Mouse (Mus musculus) liver, postnatal 0 days (tissue): ENCODE measurements at regions not wholly inside any gene's neighbourhood (a gene's known extent, or its start where the extent isn't known, plus 50 kb on each side); places are given as distances from the start of the nearest gene placed in this dataset. TPM values are rescaled to one million over a fixed set of nuclear protein-coding genes. Genes with fewer than 3 reads are reported as not detected.

Experiments used
- ATAC-seq: fragments of 200-750 bp; cut with Nextera tagmentation; 2 replicates; pipeline ENCODE4 v1.8.0; 2017; ENCODE audit warnings: mild to moderate bottlenecking, moderate library complexity
- DNase-seq: peaks from one replicate; pipeline ENCODE4 v3.0.0-alpha.2; 2016
- H3K27ac ChIP-seq: fragments of 300-500 bp; sonication (generic); 2 replicates; pipeline ENCODE4 v1.5.1; 2014; ENCODE audit warnings: antibody characterized with exemption, moderate library complexity, mild to moderate bottlenecking, low read depth
- H3K27me3 ChIP-seq: fragments of 300-500 bp; sonication (generic); 2 replicates; pipeline ENCODE4 v1.6.1; 2014; ENCODE audit warnings: low read length, control low read depth, mixed read lengths; ENCODE audit not compliant: insufficient read depth
- H3K36me3 ChIP-seq: fragments of 300-500 bp; sonication (generic); replicated peaks from 2 replicates; pipeline ENCODE4 v1.6.1; 2014; ENCODE audit warnings: mild to moderate bottlenecking, control low read depth, low read length, moderate library complexity, mixed read lengths; ENCODE audit not compliant: insufficient read depth
- H3K4me1 ChIP-seq: fragments of 300-500 bp; sonication (generic); 2 replicates; pipeline ENCODE4 v1.6.1; 2014; ENCODE audit warnings: antibody characterized with exemption, mild to moderate bottlenecking, control low read depth; ENCODE audit not compliant: insufficient read depth
- H3K4me2 ChIP-seq: fragments of 300-500 bp; sonication (generic); 2 replicates; pipeline ENCODE4 v1.6.1; 2014; ENCODE audit warnings: low read depth, mild to moderate bottlenecking, low read length, moderate library complexity, mixed read lengths
- H3K4me3 ChIP-seq: fragments of 300-500 bp; sonication (generic); 2 replicates; pipeline ENCODE4 v1.5.1; 2014; ENCODE audit warnings: low read depth, low read length
- H3K9ac ChIP-seq: fragments of 300-500 bp; sonication (generic); replicated peaks from 2 replicates; pipeline ENCODE4 v1.6.1; 2014; ENCODE audit warnings: mild to moderate bottlenecking, moderate library complexity
- H3K9me3 ChIP-seq: fragments of 300-500 bp; sonication (generic); 2 replicates; pipeline ENCODE4 v1.6.1; 2016; ENCODE audit warnings: mild to moderate bottlenecking, control low read depth, low read length, mixed read lengths
- CTCF ChIP-seq: sonication (generic); IDR thresholded peaks from 2 replicates; pipeline ENCODE4 v1.5.1; 2016; ENCODE audit warnings: antibody characterized with exemption, low read depth
- EP300 ChIP-seq: IDR thresholded peaks from 2 replicates; pipeline ENCODE4 v1.6.1; 2016; ENCODE audit warnings: antibody characterized with exemption, low read depth, mild to moderate bottlenecking
- WGBS: fragments of 180-500 bp; shearing (Covaris S2); extraction: QIAGEN DNeasy Blood & Tissue Kit; methylation state at CpG from one replicate; pipeline ENCODE4 v1.1.7; 2014; ENCODE audit not compliant: insufficient replicate concordance; 5-methylcytosine and 5-hydroxymethylcytosine counted together
- microRNA-seq: library from miRNA; unstranded; fragments of <30 nt; microRNA quantifications from one replicate; pipeline ENCODE4, GENCODE M21; 2016

- H3K4me2 ChIP-seq, result no peak overlapping the region
- ATAC-seq (no peak), DNase-seq (no peak)
- H3K36me3 ChIP-seq, result no peaks in the 10 kb centered on the region
- no peaks in the 10 kb centered on the region for H3K27me3 ChIP-seq
- H3K9me3 ChIP-seq, result no peaks in the 10 kb centered on the region
- 57% methylated on average over 2 of the region's 2 CpGs for WGBS
- no peak overlapping the region for H3K27ac ChIP-seq
- no peak overlapping the region for H3K9ac ChIP-seq
- H3K4me3 ChIP-seq, result no peak overlapping the region
- H3K4me1 ChIP-seq, result no peaks in the 10 kb centered on the region
- no peak for TF ChIP-seq EP300
- TF ChIP-seq CTCF, result no peak
Observed at GRCm38 (mm10) chr10:46350196-46350595, 772.6 kb downstream of the Hace1 start.

- no peaks in the 10 kb centered on the region for H3K4me1 ChIP-seq
- no peak for ATAC-seq
- 59% methylated on average over 1 of the region's 1 CpGs for WGBS
Observed at GRCm38 (mm10) chr10:46356775-46357174, 779.1 kb downstream of the Hace1 start.

GRCm38 (mm10) chr10:46373715-46374475 is 796.3 kb downstream of the Hace1 start:
- no peak for ATAC-seq
- H3K4me1 ChIP-seq, result no peaks in the 10 kb centered on the region
- WGBS, result 82% methylated on average over 7 of the region's 7 CpGs

More at GRCm38 (mm10) chr10:46356775-46357174, 779.1 kb downstream of the Hace1 start:
- H3K36me3 ChIP-seq, result no peaks in the 10 kb centered on the region
- H3K27me3 ChIP-seq, result no peaks in the 10 kb centered on the region
- H3K4me2 ChIP-seq, result no peak overlapping the region
- H3K9ac ChIP-seq, result no peak overlapping the region
- DNase-seq, result no peak
- no peak overlapping the region for H3K27ac ChIP-seq
- no peak for TF ChIP-seq EP300
- no peak for TF ChIP-seq CTCF
- no peak overlapping the region for H3K4me3 ChIP-seq
- no peaks in the 10 kb centered on the region for H3K9me3 ChIP-seq

GRCm38 (mm10) chr10:46374646-46375045 is 797.0 kb downstream of the Hace1 start:
- no peak overlapping the region for H3K4me3 ChIP-seq
- no peak overlapping the region for H3K4me2 ChIP-seq
- no peaks in the 10 kb centered on the region for H3K9me3 ChIP-seq
- ATAC-seq (no peak), DNase-seq (no peak)
- H3K4me1 ChIP-seq, result no peaks in the 10 kb centered on the region
- H3K36me3 ChIP-seq, result no peaks in the 10 kb centered on the region
- no peak overlapping the region for H3K9ac ChIP-seq
- H3K27ac ChIP-seq, result no peak overlapping the region
- WGBS, result 78% methylated on average over 3 of the region's 3 CpGs
- no peaks in the 10 kb centered on the region for H3K27me3 ChIP-seq
- no peak for TF ChIP-seq CTCF
- TF ChIP-seq EP300, result no peak

More at GRCm38 (mm10) chr10:46373715-46374475, 796.3 kb downstream of the Hace1 start:
- H3K27me3 ChIP-seq, result no peaks in the 10 kb centered on the region
- DNase-seq, result no peak
- H3K4me2 ChIP-seq, result no peak overlapping the region
- no peak for TF ChIP-seq EP300
- no peak overlapping the region for H3K27ac ChIP-seq
- no peak overlapping the region for H3K9ac ChIP-seq
- H3K4me3 ChIP-seq, result no peak overlapping the region
- H3K9me3 ChIP-seq, result no peaks in the 10 kb centered on the region
- no peaks in the 10 kb centered on the region for H3K36me3 ChIP-seq

- Histone ChIP-seq H3K4me1 (no peaks in the 10 kb centered on the region), H3K4me3 (no peak overlapping the region), H3K9ac (no peak overlapping the region), H3K9me3 (no peaks in the 10 kb centered on the region), H3K36me3 (no peaks in the 10 kb centered on the region), H3K4me2 (no peak overlapping the region), H3K27me3 (no peaks in the 10 kb centered on the region), H3K27ac (no peak overlapping the region)
- no peak for TF ChIP-seq EP300
- no peak for TF ChIP-seq CTCF
- no peak for ATAC-seq
- DNase-seq, result no peak
- 76% methylated on average over 4 of the region's 4 CpGs for WGBS
Observed at GRCm38 (mm10) chr10:46397089-46397488, 819.5 kb downstream of the Hace1 start.

- Histone ChIP-seq H3K9me3 (no peaks in the 10 kb centered on the region), H3K36me3 (no peaks in the 10 kb centered on the region), H3K9ac (no peak overlapping the region), H3K4me2 (no peak overlapping the region), H3K27ac (no peak overlapping the region), H3K27me3 (no peaks in the 10 kb centered on the region), H3K4me3 (no peak overlapping the region), H3K4me1 (no peaks in the 10 kb centered on the region)
- TF ChIP-seq CTCF, result no peak
- no peak for TF ChIP-seq EP300
- 62% methylated on average over 2 of the region's 2 CpGs for WGBS
- ATAC-seq, result no peak
- DNase-seq, result no peak
Observed at GRCm38 (mm10) chr10:46403883-46404282, 826.3 kb downstream of the Hace1 start.

Small RNA genes lying in the stretch of these regions (microRNA-seq; reads per million reads assigned to microRNA genes)
- gene Gm27410, result not detected
